Mouse (Mus musculus): ENCODE measurements around the gene Fam172a.

The Fam172a gene

GRCm38 (mm10) chr13:78179312-78180097 lies 477.7 kb downstream of the Fam172a start:
- DNase-seq (ENCODE audit: extremely low spot score): no peak

DNA sequence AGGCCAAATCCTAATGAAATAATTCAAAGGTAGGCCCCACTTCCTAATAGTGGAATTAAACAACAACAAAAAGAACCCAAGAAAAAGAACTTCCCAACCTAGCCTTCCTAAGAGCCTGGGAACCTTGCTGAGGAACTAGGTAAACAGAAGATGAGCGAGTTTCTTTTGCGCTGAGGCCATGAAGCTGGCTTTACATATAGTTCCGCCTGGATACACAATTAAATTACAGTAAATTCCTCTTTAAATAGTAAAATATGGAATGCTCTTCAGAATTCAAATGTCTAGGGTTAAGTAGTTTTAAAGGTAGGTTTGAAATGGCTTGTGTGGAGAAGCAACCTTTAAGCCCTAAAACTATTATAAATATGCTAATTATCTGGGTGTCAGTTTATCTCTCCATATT lies 478.4 kb downstream of the Fam172a start:
- DNase-seq (ENCODE audit: extremely low spot score): no peak

DNA sequence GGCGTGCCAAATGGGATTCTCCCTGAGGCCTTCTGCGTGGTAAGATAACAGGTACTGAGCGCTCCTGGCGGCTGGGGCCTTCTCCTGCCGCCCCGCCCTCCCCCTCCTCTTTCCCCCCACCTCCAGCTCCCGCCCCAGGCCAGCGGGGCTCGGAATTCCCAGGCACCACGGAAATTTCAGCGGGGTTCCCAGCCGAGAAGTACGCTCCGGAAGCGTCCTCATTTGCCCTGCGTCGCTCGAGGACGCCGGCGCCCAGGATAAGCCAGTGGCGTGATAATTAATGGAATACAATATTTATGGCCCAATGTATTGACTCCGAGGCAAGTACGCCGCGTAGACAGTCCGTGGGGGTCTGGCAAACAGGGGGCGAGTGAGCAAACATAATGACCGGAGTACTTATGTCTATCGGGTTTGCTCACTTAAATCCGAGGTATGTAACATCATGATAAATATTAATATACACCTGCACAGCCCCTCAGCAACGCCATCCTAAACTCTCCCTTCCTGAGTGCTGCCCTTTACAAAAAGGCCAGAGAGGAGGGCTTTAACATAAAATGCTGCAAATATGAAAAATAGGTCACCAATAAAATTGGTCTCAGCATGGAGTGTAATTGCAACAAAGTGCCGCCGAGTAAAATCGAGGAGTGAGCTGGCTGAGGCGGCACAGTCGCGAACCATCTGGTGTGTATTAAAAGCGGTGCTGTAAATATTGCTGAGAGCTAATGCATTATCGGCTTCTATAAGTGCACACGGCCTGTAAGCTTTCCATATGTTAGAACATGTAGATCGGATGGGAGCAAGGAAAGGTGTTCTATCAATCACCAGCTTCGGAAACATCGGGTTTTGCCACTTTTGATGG lies 479.5 kb downstream of the Fam172a start:
- DNase-seq (ENCODE audit: extremely low spot score): no peak

DNA sequence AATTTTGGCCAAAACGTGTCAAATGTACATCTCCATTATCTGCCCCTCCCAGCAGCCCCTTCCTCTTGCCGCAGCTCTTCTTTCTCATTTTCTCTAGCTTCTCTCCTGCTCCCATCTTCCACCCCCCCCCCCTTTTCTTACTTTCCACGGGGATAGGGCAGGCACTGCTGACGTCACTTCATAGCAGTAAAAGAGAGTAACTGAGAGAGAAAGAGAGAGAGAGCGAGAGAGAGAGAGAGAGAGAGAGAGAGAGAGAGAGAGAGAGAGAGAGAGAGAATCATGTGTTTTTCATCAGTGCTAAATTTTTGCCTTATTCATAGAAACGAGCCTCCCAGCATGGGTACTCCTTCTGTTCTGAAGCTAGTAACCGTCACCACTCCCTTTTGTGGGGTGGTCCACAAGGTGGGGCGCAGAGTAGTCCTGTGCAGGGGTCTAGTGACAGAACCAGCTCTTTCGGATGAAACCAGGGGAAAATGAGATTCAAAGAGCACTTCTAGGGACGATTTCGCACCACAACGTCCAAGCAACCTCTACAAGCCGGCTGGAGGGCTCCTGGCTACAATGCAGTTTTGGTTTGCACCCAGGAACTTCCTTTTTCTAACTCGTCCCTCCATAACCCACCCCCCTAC lies 480.2 kb downstream of the Fam172a start:
- no peak for DNase-seq (ENCODE audit: extremely low spot score)

GRCm38 (mm10) chr13:78183004-78183403 lies 481.2 kb downstream of the Fam172a start:
- DNase-seq (ENCODE audit: extremely low spot score): no peak

DNA sequence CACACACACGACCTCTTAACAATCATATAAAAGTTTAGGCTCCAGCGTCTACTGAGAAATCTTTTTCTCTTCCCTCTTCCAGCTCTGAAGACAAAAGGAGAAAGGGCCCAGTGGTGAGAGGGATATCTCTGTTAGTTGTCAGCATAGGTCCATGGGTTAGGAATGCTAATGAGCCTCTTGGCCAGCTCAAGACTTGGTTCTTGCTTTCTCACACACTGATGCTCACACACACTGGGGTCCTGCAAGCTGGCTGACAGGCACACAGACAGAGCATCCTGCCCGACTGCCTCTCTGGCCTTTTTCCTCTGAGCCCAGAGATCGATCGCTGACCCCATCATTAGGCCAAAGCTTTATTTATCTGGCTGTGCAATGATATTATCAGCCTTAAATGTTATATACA lies 482.2 kb downstream of the Fam172a start:
- DNase-seq (ENCODE audit: extremely low spot score): no peak

- DNase-seq (ENCODE audit: extremely low spot score): no peak
These were observed 483.1 kb downstream of the Fam172a start for GRCm38 (mm10) chr13:78184786-78185466.

DNA sequence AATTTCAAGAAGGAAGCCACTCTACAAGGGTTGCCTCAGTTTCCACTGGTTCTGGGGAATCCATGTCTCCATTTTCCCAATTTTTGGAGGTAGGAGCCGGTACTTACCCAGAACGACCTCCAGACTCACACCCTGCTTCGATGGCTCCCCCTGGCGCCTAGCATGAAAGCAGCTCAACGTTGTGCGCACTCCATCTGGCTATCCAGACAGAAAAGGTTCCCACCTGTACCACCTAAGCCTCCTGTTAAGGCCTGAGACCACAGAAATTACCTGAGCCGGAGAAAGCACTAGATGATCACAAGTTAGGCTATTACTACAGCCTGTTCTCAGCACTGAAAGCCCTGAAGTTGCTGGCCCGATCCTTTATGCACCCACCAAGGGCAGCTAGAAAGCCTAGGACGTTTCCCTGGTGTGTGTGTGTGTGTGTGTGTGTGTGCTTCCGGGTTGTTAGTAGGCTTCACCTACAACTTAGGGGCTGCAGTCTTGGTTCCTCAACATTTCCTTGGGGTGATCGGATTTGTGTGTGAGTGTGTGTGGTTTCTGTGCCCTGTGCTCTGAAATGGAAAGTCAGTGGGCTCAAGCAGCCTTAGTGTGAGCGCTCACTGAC lies 484.6 kb downstream of the Fam172a start:
- no peak for DNase-seq (ENCODE audit: extremely low spot score)

GRCm38 (mm10) chr13:78187833-78188232 lies 486.0 kb downstream of the Fam172a start:
- DNase-seq (ENCODE audit: extremely low spot score): no peak

- DNase-seq (ENCODE audit: extremely low spot score): no peak
These were observed 487.8 kb downstream of the Fam172a start for GRCm38 (mm10) chr13:78189586-78189985.

- DNase-seq (ENCODE audit: extremely low spot score): no peak
These were observed 491.4 kb downstream of the Fam172a start for GRCm38 (mm10) chr13:78193211-78193610.

DNA sequence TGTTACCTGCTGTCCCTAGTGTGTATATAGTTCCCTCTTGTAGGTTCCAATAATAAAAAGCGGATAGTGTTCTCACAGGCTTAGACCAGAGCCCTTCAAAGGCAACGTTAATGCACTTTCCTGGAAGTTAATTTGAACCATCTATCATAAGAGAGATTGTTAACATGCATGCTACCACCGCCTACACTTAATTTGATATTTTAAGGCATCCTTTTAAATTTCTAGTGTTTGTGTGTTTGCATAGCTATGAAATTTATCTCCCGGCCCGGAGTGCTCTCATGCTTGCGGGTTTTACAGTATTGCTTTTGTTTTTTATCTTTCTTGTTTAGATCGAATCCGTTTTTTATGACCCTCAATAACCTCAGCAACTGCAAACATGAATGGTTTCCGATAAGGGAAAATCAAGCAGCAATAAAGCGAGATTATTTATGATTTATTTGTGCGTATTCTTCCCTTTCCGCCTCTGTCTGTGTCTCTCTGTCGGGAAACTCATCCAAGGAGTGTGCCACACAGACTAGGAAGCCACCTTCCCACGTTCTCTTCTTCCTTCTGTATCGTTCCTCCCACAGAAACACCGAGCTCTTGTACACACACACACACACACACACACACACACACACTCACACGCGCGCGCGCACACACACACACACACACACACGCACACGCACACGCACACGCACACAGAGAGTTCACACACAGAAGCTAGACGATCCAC lies 492.5 kb downstream of the Fam172a start:
- no peak for DNase-seq (ENCODE audit: extremely low spot score)

DNA sequence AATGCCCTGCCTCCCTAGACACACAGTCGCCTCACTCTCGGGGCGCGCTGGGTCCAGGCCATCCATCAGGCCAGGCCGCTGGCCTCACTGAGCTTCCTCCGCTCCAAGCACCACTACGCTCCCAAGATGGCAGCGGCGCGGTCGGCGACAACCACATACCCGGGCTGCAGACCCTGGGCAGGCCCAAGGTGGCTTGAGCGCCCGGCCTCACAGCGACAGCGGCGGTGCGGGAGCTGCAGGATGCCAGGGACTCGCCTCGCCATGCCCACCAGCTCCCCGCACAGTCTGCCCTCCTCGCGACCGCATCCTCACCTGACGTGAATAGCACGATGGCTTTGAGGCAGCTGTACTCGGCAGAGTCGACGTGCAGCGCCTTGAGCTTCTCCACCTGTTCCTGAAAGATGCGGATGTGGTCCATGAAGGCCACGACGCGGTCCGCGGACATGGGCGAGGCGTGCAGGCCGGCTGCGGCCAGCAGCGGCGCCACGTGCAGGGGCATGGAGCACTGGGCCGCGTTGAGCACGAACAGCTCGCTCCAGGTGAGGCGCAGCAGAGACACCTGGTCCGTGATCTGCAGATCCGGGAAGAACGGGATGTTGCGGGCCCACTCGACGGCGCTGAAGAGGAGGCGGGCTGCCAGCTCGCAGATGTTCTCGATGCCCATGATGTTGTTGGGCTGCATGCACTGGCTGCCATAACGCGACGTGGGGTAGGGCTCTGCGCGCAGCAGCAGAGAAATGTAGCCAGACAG lies 493.2 kb downstream of the Fam172a start:
- peak; percentile 62 for DNase-seq (ENCODE audit: extremely low spot score)

- DNase-seq (ENCODE audit: extremely low spot score): no peak
These were observed 493.8 kb downstream of the Fam172a start for GRCm38 (mm10) chr13:78195601-78196115.

- DNase-seq (ENCODE audit: extremely low spot score): no peak
These were observed 494.5 kb downstream of the Fam172a start for GRCm38 (mm10) chr13:78196236-78196796.

- DNase-seq (ENCODE audit: extremely low spot score): peak; percentile 61
These were observed 495.5 kb downstream of the Fam172a start for GRCm38 (mm10) chr13:78197286-78197818.

DNA sequence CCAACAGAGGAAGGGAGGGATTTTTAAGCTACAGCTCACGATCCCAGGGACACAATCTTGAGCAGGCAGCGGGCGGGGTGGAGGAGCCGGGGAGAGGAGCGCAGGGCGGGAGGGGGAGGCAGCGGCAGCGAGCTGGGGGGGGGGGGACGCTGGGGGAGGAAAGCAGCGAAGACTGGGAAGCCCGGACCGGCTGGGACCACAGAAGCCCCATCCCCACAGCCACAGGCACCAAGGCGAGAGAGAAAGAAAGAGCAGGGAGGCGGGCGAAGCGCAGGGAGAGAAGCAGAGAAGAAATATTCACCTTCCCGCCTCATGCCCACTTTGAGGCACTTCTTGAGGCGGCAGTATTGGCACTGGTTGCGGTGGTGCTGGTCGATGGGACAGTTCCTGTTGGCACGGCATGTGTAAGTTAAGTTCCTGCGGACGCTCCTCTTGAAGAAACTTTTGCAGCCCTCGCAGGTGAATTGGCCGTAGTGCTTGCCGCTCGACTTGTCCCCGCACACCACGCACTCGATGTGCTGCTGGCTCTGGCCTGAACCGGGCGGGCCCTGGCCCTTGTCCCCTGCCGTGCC lies 496.1 kb downstream of the Fam172a start:
- DNase-seq (ENCODE audit: extremely low spot score): peak; percentile 70

- DNase-seq (ENCODE audit: extremely low spot score): peak; percentile 77
These were observed 496.6 kb downstream of the Fam172a start for GRCm38 (mm10) chr13:78198391-78198870.

Measured in embryo, embryonic 9.5 days (tissue).